8 mouse cellular contexts compared by ENCODE assay signal in the genomic region with DNA sequence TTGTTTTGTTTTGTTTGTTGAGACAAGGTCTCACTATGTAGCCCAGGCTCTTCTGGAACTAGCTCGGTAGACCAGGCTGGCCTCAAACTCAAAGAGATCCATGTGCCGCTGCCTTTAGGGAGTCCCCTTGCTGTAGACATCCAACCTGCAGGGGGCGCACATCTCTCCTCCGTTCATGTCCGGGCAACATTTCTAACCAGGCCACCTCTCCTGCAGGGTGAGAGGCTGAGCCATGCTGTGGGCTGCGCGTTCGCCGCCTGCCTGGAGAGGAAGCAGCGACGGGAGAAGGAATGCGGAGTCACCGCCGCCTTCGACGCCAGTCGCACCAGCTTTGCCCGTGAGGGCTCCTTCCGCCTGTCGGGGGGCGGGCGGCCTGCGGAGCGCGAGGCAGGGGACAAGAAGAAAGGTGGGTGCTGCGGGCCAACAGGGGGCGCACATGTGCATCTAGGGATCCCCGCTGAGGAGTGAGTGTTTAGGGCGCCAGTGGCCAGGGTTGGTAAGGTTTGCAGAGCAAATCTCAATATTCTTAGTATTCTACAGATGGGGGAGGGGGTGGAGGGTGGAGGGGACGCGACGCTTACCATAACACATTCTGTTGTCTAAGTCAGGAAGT. TPM values are rescaled to one million over a fixed set of nuclear protein-coding genes. Genes with fewer than 3 reads are reported as not detected.
DNase-seq lines count a peak whose midpoint lies in the region; ATAC-seq and TF ChIP-seq lines count a peak whose summit lies in the region.

No protein-coding gene starts in this region.

- no peak overlapping the region for H3K4me3 ChIP-seq in heart, adult 2 months
- peak overlapping the region; percentile 72 for H3K4me3 ChIP-seq in E14TG2a.4 (replicated peaks; ENCODE audit: low read length)
- no peak overlapping the region for H3K4me3 ChIP-seq in kidney, embryonic 16.5 days (ENCODE audit: low read length)

- no peak overlapping the region for H3K4me2 ChIP-seq in kidney, embryonic 16.5 days (replicated peaks; ENCODE audit: low read depth, low read length)

- no peak for DNase-seq in heart, adult 2 months
- DNase-seq in heart, adult 8-10 months (ENCODE audit: low spot score), result no peak
- DNase-seq in c-Kit-positive CD71-positive TER-119-negative erythroid progenitor cells, embryonic 14.5 days (ENCODE audit: low read depth), result peak; percentile 71
- no peak for DNase-seq in layer of hippocampus, postnatal 14 days (ENCODE audit: low spot score in 2 of 2)
- DNase-seq in urinary bladder, postnatal 36 days (ENCODE audit: low spot score in 2 of 2), result no peak

- H3K4me1 ChIP-seq in heart, adult 2 months (ENCODE audit: control insufficient read depth, insufficient read depth, low read length), result no peaks in the 10 kb centered on the region
- peaks cover 39% of the 10 kb centered on the region for H3K4me1 ChIP-seq in E14TG2a.4 (replicated peaks; ENCODE audit: low read depth, low read length)
- H3K4me1 ChIP-seq in kidney, embryonic 16.5 days (ENCODE audit: insufficient read depth, low read length), result no peaks in the 10 kb centered on the region

- TF ChIP-seq EP300 in heart, adult 2 months (IDR thresholded peaks at IDR 0.05; ENCODE audit: insufficient read depth, low read depth, low read length), result no peak

- peak; percentile 51 for TF ChIP-seq CTCF in heart, adult 2 months (IDR thresholded peaks at IDR 0.05)
- peak; percentile 75 for TF ChIP-seq CTCF in E14TG2a.4 (conservative IDR thresholded peaks at IDR 0.05; ENCODE audit: low read length)

- H3K36me3 ChIP-seq in heart, adult 2 months (ENCODE audit: control insufficient read depth, insufficient read depth, low read length), result no peaks in the 10 kb centered on the region
- peaks cover 64% of the 10 kb centered on the region for H3K36me3 ChIP-seq in E14TG2a.4 (ENCODE audit: insufficient read depth, low read length)
- peaks cover 64% of the 10 kb centered on the region for H3K36me3 ChIP-seq in kidney, embryonic 16.5 days (ENCODE audit: insufficient read depth, low read length)

- ATAC-seq in kidney, embryonic 16.5 days (ENCODE audit: low FRiP score, low TSS enrichment), result 0 out of 2 replicates have a peak, but pooled peaks have one; percentile 27
- peak; percentile 59 for ATAC-seq in megakaryocyte progenitor cell, adult 5-6 weeks (replicated peaks; ENCODE audit: poor library complexity)

- intact Hi-C loops in heart, adult 2 months (cut with DNase I), result no loop called here

- no peak for TF ChIP-seq POLR2A in heart, adult 2 months (IDR thresholded peaks at IDR 0.05; ENCODE audit: insufficient read depth, low read depth, low read length)

- WGBS in heart, adult 2 months, result 55% methylated on average over 32 of the region's 32 CpGs
- 52% methylated on average over 32 of the region's 32 CpGs for WGBS in kidney, embryonic 16.5 days

- no peaks in the 10 kb centered on the region for H3K27me3 ChIP-seq in heart, adult 2 months (ENCODE audit: control insufficient read depth, insufficient read depth, low read length)
- H3K27me3 ChIP-seq in E14TG2a.4 (ENCODE audit: insufficient read depth, low read length), result no peaks in the 10 kb centered on the region
- H3K27me3 ChIP-seq in kidney, embryonic 16.5 days (ENCODE audit: insufficient read depth, low read length), result no peaks in the 10 kb centered on the region

- H3K79me2 ChIP-seq in heart, adult 2 months (replicated peaks; ENCODE audit: control insufficient read depth, insufficient read depth, low read length), result no peaks in the 10 kb centered on the region

- H3K9ac ChIP-seq in heart, adult 2 months (ENCODE audit: low read depth, low read length), result 0 out of 2 replicates have a peak overlapping the region, but pooled peaks have one; percentile 2
- H3K9ac ChIP-seq in kidney, embryonic 16.5 days (replicated peaks; ENCODE audit: low read length), result no peak overlapping the region

- H3K27ac ChIP-seq in heart, adult 2 months, result no peak overlapping the region
- H3K27ac ChIP-seq in kidney, embryonic 16.5 days (ENCODE audit: low read length), result no peak overlapping the region

- H3K9me3 ChIP-seq in E14TG2a.4 (ENCODE audit: low read length), result no peaks in the 10 kb centered on the region
- no peaks in the 10 kb centered on the region for H3K9me3 ChIP-seq in kidney, embryonic 16.5 days (ENCODE audit: low read length)

RNA-seq across cellular contexts. Expression of gene Numbl, which starts 15.6 kb away (rescaled TPM):
- total RNA-seq in heart, adult 2 months (2021), result 1 to 10 TPM; 3.7 to 6.1 TPM
- 7.8 and 9.7 TPM in 2 replicates for polyA plus RNA-seq in heart, adult 2 months (2012; rRNA removed)
- total RNA-seq in heart, adult 8-10 months (2022), result 1 to 10 TPM; 3.4 to 5.0 (median 4.1) TPM
- polyA plus RNA-seq in kidney, embryonic 16.5 days (2015; fragmentation: Nextera tagmentation; extraction: Ambion mirVana), result 13.5 and 16.4 TPM in 2 replicates
- total RNA-seq in megakaryocyte progenitor cell, adult 5-6 weeks (2015), result 0.37 and 1.3 TPM in 2 replicates
- total RNA-seq in megakaryocyte progenitor cell, adult 5-6 weeks (2017), result 0.57 and 0.83 TPM in 2 replicates
- total RNA-seq in layer of hippocampus, postnatal 14 days (2021), result 100 to 1,000 TPM; 144 to 148 TPM

RNA-seq across cellular contexts. Expression of gene Coq8b, which starts 41.0 kb away (rescaled TPM):
- 1 to 10 TPM; 7.5 to 8.3 TPM for total RNA-seq in heart, adult 2 months (2021)
- 11.6 and 19.4 TPM in 2 replicates for polyA plus RNA-seq in heart, adult 2 months (2012; rRNA removed)
- total RNA-seq in heart, adult 8-10 months (2022), result 10 to 100 TPM in 2 of 4 experiments, 1 to 10 TPM in 2; 9.0 to 12.6 (median 10.1) TPM
- 26.4 and 28.6 TPM in 2 replicates for polyA plus RNA-seq in kidney, embryonic 16.5 days (2015; fragmentation: Nextera tagmentation; extraction: Ambion mirVana)
- total RNA-seq in megakaryocyte progenitor cell, adult 5-6 weeks (2015), result 8.4 and 11.8 TPM in 2 replicates
- 10.9 and 14.8 TPM in 2 replicates for total RNA-seq in megakaryocyte progenitor cell, adult 5-6 weeks (2017)
- 10 to 100 TPM; 27.1 to 30.9 TPM for total RNA-seq in layer of hippocampus, postnatal 14 days (2021)

RNA-seq across cellular contexts. Expression of gene Itpkc, which starts 45.4 kb away (rescaled TPM):
- total RNA-seq in heart, adult 2 months (2021), result 1 to 10 TPM; 4.2 to 4.8 TPM
- 4.2 and 4.4 TPM in 2 replicates for polyA plus RNA-seq in heart, adult 2 months (2012; rRNA removed)
- total RNA-seq in heart, adult 8-10 months (2022), result 1 to 10 TPM; 4.6 to 6.2 (median 4.8) TPM
- 5.5 and 6.4 TPM in 2 replicates for polyA plus RNA-seq in kidney, embryonic 16.5 days (2015; fragmentation: Nextera tagmentation; extraction: Ambion mirVana)
- 1.7 and 1.9 TPM in 2 replicates for total RNA-seq in megakaryocyte progenitor cell, adult 5-6 weeks (2015)
- total RNA-seq in megakaryocyte progenitor cell, adult 5-6 weeks (2017), result 2.5 and 2.7 TPM in 2 replicates
- total RNA-seq in layer of hippocampus, postnatal 14 days (2021), result 1 to 10 TPM; 7.3 to 8.0 TPM

Comparison
In these comparisons a context has a peak if more than half of its experiments do, and no peak if none do; other contexts are left out.
1. RNA of gene Numbl, which starts 15.6 kb away (total RNA-seq): 144 to 148 TPM in layer of hippocampus, postnatal 14 days; 3.7 to 6.1 TPM in heart, adult 2 months, 3.4 to 5.0 TPM in heart, adult 8-10 months and 0.37 to 1.3 TPM in megakaryocyte progenitor cell, adult 5-6 weeks; every median in the first group is over 10 times any median in the second.